Mouse (Mus musculus): ENCODE measurements around the gene Krtap4-6.
"Not testable (repeated sequence)": the region's sequence is repeated elsewhere in the genome, so short reads cannot be mapped to it uniquely, and the experiment has no call there.

Gene Krtap4-6

GRCm38 (mm10) chr11:99665860-99666259 is at the start of gene Krtap4-6:
TSS of gene Krtap4-6 (minus strand) at chr11:99665960.
- in situ Hi-C loops (cut with MseI, MboI): no loop called here

GRCm38 (mm10) chr11:99690463-99690862 is 24.7 kb upstream of the Krtap4-6 start, which contains the start of gene Gm14190:
TSS of gene Gm14190 (minus strand) at chr11:99690740.
- in situ Hi-C loops (cut with MseI, MboI): no loop called here

GRCm38 (mm10) chr11:99685235-99685634 is 19.5 kb upstream of the Krtap4-6 start:
- in situ Hi-C loops (cut with MseI, MboI): loop anchor here in 1 of 2 experiments (5.0 kb wide), 1 partner anchor 37 kb away; no protein-coding TSS in a partner anchor

GRCm38 (mm10) chr11:99683481-99683880 is 17.7 kb upstream of the Krtap4-6 start:
- in situ Hi-C loops (cut with MseI, MboI): no loop called here

GRCm38 (mm10) chr11:99662802-99663201 is 3.0 kb downstream of the Krtap4-6 start:
- in situ Hi-C loops (cut with MseI, MboI): no loop called here

GRCm38 (mm10) chr11:99659256-99659655 is 6.5 kb downstream of the Krtap4-6 start:
- in situ Hi-C loops (cut with MseI, MboI): no loop called here

GRCm38 (mm10) chr11:99658467-99659010 is 7.2 kb downstream of the Krtap4-6 start, which contains the start of gene Gm11563:
TSS of gene Gm11563 (minus strand) at chr11:99658960.
- in situ Hi-C loops (cut with MseI, MboI): not testable (repeated sequence)

GRCm38 (mm10) chr11:99657051-99657450 is 8.7 kb downstream of the Krtap4-6 start:
- in situ Hi-C loops (cut with MseI, MboI): no loop called here

GRCm38 (mm10) chr11:99650136-99650535 is 15.6 kb downstream of the Krtap4-6 start, which contains the start of gene Gm11555:
TSS of gene Gm11555 (minus strand) at chr11:99650236.
- in situ Hi-C loops (cut with MseI, MboI): no loop called here

GRCm38 (mm10) chr11:99646444-99646843 is 19.3 kb downstream of the Krtap4-6 start:
- in situ Hi-C loops (cut with MseI, MboI): no loop called here

GRCm38 (mm10) chr11:99644351-99644750 is 21.4 kb downstream of the Krtap4-6 start:
- in situ Hi-C loops (cut with MseI, MboI): no loop called here

GRCm38 (mm10) chr11:99643635-99644139 is 22.1 kb downstream of the Krtap4-6 start, which contains the start of gene Krtap4-7:
TSS of gene Krtap4-7 (minus strand) at chr11:99644089.
- in situ Hi-C loops (cut with MseI, MboI): not testable (repeated sequence)

- in situ Hi-C loops (cut with MseI, MboI): no loop called here
Measured at GRCm38 (mm10) chr11:99640926-99641325, 24.8 kb downstream of the Krtap4-6 start.

GRCm38 (mm10) chr11:99637086-99637485 is 28.7 kb downstream of the Krtap4-6 start:
- in situ Hi-C loops (cut with MseI, MboI): no loop called here

- in situ Hi-C loops (cut with MseI, MboI): no loop called here
Measured at GRCm38 (mm10) chr11:99634653-99635134, 31.1 kb downstream of the Krtap4-6 start, which contains the start of gene Krtap4-2. TSS of gene Krtap4-2 (minus strand) at chr11:99635084.

- in situ Hi-C loops (cut with MseI, MboI): no loop called here
Measured at GRCm38 (mm10) chr11:99633293-99633692, 32.5 kb downstream of the Krtap4-6 start.

- in situ Hi-C loops (cut with MseI, MboI): no loop called here
Measured at GRCm38 (mm10) chr11:99630890-99631289, 34.9 kb downstream of the Krtap4-6 start.

- in situ Hi-C loops (cut with MseI, MboI): no loop called here
Measured at GRCm38 (mm10) chr11:99628138-99628537, 37.6 kb downstream of the Krtap4-6 start, which contains the start of gene Krtap4-1. TSS of gene Krtap4-1 (minus strand) at chr11:99628238.

GRCm38 (mm10) chr11:99620335-99620734 is 45.4 kb downstream of the Krtap4-6 start, which contains the start of gene Gm11562:
TSS of gene Gm11562 (minus strand) at chr11:99620435.
- in situ Hi-C loops (cut with MseI, MboI): no loop called here

All from mouse trophoblast stem cell (cell line).